Mouse (Mus musculus) ES-Bruce4 (cell line): ENCODE data around the gene Mettl27.

Experiments used
- CTCF ChIP-seq: IDR thresholded peaks from one replicate; pipeline ENCODE4 v1.8.1; 2011; ENCODE audit warnings: low read depth, low read length
- POLR2A ChIP-seq: IDR thresholded peaks from one replicate; pipeline ENCODE4 v1.8.1; 2011; ENCODE audit warnings: low read length; ENCODE audit not compliant: insufficient read depth

DNA sequence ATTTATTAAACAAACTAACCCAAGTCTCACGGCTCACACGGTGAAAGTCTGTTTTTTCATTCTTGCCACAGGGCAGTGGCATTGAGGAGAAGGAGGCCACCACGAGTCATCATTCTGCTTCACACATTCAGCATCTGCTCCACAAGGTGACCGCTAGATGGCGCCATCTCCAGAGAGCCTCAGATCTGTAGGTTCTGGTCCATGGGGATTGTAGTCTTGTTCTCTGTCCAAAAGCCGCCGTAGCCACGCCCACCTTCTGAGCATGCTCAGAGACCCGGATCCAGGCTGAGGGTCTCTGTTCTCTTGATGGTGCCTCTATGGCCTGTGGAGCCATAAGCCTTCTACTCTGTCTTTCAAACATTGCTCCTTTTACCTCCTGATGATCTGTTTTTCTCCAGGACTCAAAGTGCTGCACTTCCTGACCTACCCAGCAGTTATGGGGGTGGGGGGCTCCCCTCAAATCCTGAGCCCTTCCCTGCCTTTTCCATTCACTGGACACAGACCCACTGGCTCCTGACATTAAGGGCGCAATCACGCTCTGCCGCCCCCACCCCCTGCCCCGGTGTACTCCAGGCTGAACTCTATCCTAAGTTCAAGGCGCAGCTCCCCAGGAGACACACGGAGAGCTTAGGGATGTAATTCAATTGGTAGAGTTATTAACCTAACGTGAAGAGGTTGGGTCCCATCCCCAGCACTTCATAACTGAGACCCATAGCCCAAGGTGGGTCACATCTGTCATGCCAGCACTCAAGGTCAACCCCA, 13.9 kb upstream of the Mettl27 start:
- TF ChIP-seq CTCF: peak; percentile 95
- no peak for TF ChIP-seq POLR2A
